Mouse (Mus musculus) CH12.LX (cell line): ENCODE measurements at regions not wholly inside any gene's neighbourhood (a gene's known extent, or its start where the extent isn't known, plus 50 kb on each side); places are given as distances from the start of the nearest gene placed in this dataset.

Experiments
- DNase-seq: peaks from one replicate; pipeline ENCODE4 v3.0.0-alpha.2; 2013; ENCODE audit errors: extremely low read depth
- H3K27ac ChIP-seq: 2 replicates; pipeline ENCODE4 v1.5.1; 2012; ENCODE audit warnings: low read depth, mild to moderate bottlenecking, control low read depth, moderate library complexity; ENCODE audit not compliant: insufficient read depth
- H3K27me3 ChIP-seq: replicated peaks from 2 replicates; pipeline ENCODE3; 2012; ENCODE audit warnings: inconsistent platforms
- H3K36me3 ChIP-seq, 2 experiments: replicated peaks in 1 of 2; 2 replicates each; pipeline versions ENCODE3 to v1.6.1; 2012; ENCODE audit warnings: inconsistent platforms in 1 of 2, low read length in 1 of 2, mild to moderate bottlenecking in 1 of 2, mixed read lengths in 1 of 2, moderate library complexity in 1 of 2; ENCODE audit not compliant: control insufficient read depth in 1 of 2, insufficient read depth in 1 of 2
- H3K4me1 ChIP-seq, 2 experiments: 2 replicates each; pipeline ENCODE4 v1.6.1; 2012; ENCODE audit warnings: inconsistent platforms in 1 of 2, moderate library complexity in 1 of 2; ENCODE audit not compliant: insufficient read depth in 2 of 2, control insufficient read depth in 1 of 2
- H3K4me2 ChIP-seq: 2 replicates; pipeline ENCODE4 v1.6.1; 2012; ENCODE audit warnings: low read depth, mild to moderate bottlenecking, control low read depth; ENCODE audit not compliant: poor library complexity, insufficient read depth, severe bottlenecking
- H3K4me3 ChIP-seq, 3 experiments: fragments of 150-350 bp in 1 of 3; sonication (generic) in 1 of 3; replicated peaks in 1 of 3; 2 replicates each; pipeline versions ENCODE3 to v1.5.1; 2011 to 2012; ENCODE audit warnings: low read depth in 2 of 3, low read length in 2 of 3, mild to moderate bottlenecking in 2 of 3, moderate library complexity in 2 of 3, control low read depth in 1 of 3, improper control_type of control experiment in 1 of 3, inconsistent platforms in 1 of 3, mixed read lengths in 1 of 3; ENCODE audit not compliant: poor library complexity in 1 of 3
- H3K79me2 ChIP-seq: replicated peaks from 2 replicates; pipeline ENCODE4 v1.6.1; 2012; ENCODE audit warnings: mild to moderate bottlenecking, moderate library complexity; ENCODE audit not compliant: control insufficient read depth, poor library complexity, insufficient read depth, severe bottlenecking; ENCODE audit errors: extremely low read depth
- H3K9ac ChIP-seq: 2 replicates; pipeline ENCODE4 v1.6.1; 2012; ENCODE audit warnings: low read depth, mild to moderate bottlenecking, control low read depth, moderate library complexity; ENCODE audit not compliant: insufficient read depth
- H3K9me3 ChIP-seq: replicated peaks from 2 replicates; pipeline ENCODE3; 2012; ENCODE audit warnings: low read length, inconsistent platforms, mixed read lengths
- BHLHE40 ChIP-seq: IDR thresholded peaks from 2 replicates; pipeline ENCODE4 v1.6.1; 2011; ENCODE audit warnings: mild to moderate bottlenecking, low read depth, low read length, improper control_type of control experiment
- CHD2 ChIP-seq: IDR thresholded peaks from 2 replicates; pipeline ENCODE4 v1.6.1; 2011; ENCODE audit warnings: low read length, improper control_type of control experiment
- CTCF ChIP-seq, 2 experiments: IDR thresholded peaks in 1 of 2; conservative IDR thresholded peaks in 1 of 2; 2 replicates each; pipeline ENCODE4 v1.5.1; 2011 to 2012; ENCODE audit warnings: low read depth in 2 of 2, low read length in 2 of 2, improper control_type of control experiment in 1 of 2, inconsistent platforms in 1 of 2, mild to moderate bottlenecking in 1 of 2, moderate library complexity in 1 of 2
- E2F4 ChIP-seq: IDR thresholded peaks from 2 replicates; pipeline ENCODE4 v1.6.1; 2011; ENCODE audit warnings: low read depth, low read length, improper control_type of control experiment; ENCODE audit not compliant: insufficient replicate concordance
- GABPA ChIP-seq: IDR thresholded peaks from 2 replicates; pipeline ENCODE4 v1.6.1; 2012; ENCODE audit warnings: low read depth, low read length, improper control_type of control experiment, inconsistent platforms; ENCODE audit not compliant: insufficient replicate concordance
- HCFC1 ChIP-seq: IDR thresholded peaks from 2 replicates; pipeline ENCODE4 v1.6.1; 2012; ENCODE audit warnings: low read depth, mild to moderate bottlenecking, inconsistent platforms, low read length, improper control_type of control experiment
- JUND ChIP-seq: conservative IDR thresholded peaks from 2 replicates; pipeline ENCODE4 v1.6.1; 2011; ENCODE audit warnings: low read depth, low read length, improper control_type of control experiment
- MXI1 ChIP-seq: IDR thresholded peaks from 2 replicates; pipeline ENCODE4 v1.6.1; 2011; ENCODE audit warnings: mild to moderate bottlenecking, low read depth, low read length, improper control_type of control experiment
- MYC ChIP-seq: IDR thresholded peaks from 2 replicates; pipeline ENCODE4 v1.6.1; 2011; ENCODE audit warnings: low read depth, mild to moderate bottlenecking, improper control_type of control experiment, low read length
- NRF1 ChIP-seq: IDR thresholded peaks from 2 replicates; pipeline ENCODE4 v1.6.1; 2014; ENCODE audit warnings: low read depth, mild to moderate bottlenecking, inconsistent platforms, low read length, improper control_type of control experiment, moderate library complexity
- PAX5 ChIP-seq: IDR thresholded peaks from 2 replicates; pipeline ENCODE4 v1.6.1; 2012; ENCODE audit warnings: low read length, inconsistent platforms, mixed read lengths
- POLR2A ChIP-seq: IDR thresholded peaks from 2 replicates; pipeline ENCODE4 v1.6.1; 2011; ENCODE audit warnings: low read depth, mild to moderate bottlenecking, improper control_type of control experiment, low read length
- POLR2AphosphoS2 ChIP-seq: IDR thresholded peaks from 2 replicates; pipeline ENCODE4 v1.6.1; 2011; ENCODE audit warnings: low read depth, low read length, improper control_type of control experiment
- RCOR1 ChIP-seq: conservative IDR thresholded peaks from 2 replicates; pipeline ENCODE4 v1.6.1; 2012; ENCODE audit warnings: low read depth, mild to moderate bottlenecking, inconsistent platforms, low read length, improper control_type of control experiment
- SIN3A ChIP-seq: IDR thresholded peaks from 2 replicates; pipeline ENCODE4 v1.6.1; 2012; ENCODE audit warnings: low read length, improper control_type of control experiment, inconsistent platforms
- SMC3 ChIP-seq: IDR thresholded peaks from 2 replicates; pipeline ENCODE4 v1.6.1; 2011; ENCODE audit warnings: low read depth, low read length, improper control_type of control experiment
- TBP ChIP-seq: conservative IDR thresholded peaks from 2 replicates; pipeline ENCODE4 v1.6.1; 2011; ENCODE audit warnings: low read depth, low read length, improper control_type of control experiment
- TCF12 ChIP-seq: IDR thresholded peaks from 2 replicates; pipeline ENCODE4 v1.6.1; 2014; ENCODE audit warnings: low read depth, mild to moderate bottlenecking, inconsistent platforms, low read length, improper control_type of control experiment
- UBTF ChIP-seq: IDR thresholded peaks from 2 replicates; pipeline ENCODE4 v1.6.1; 2012; ENCODE audit warnings: low read depth, mild to moderate bottlenecking, inconsistent platforms, low read length, improper control_type of control experiment, moderate library complexity
- USF1 ChIP-seq: IDR thresholded peaks from 2 replicates; pipeline ENCODE4 v1.6.1; 2014; ENCODE audit warnings: low read depth, mild to moderate bottlenecking, inconsistent platforms, low read length, improper control_type of control experiment
- USF2 ChIP-seq: conservative IDR thresholded peaks from 2 replicates; pipeline ENCODE4 v1.6.1; 2011; ENCODE audit warnings: low read depth, low read length, improper control_type of control experiment
- ZC3H11A ChIP-seq: IDR thresholded peaks from 2 replicates; pipeline ENCODE4 v1.6.1; 2012; ENCODE audit warnings: low read depth, mild to moderate bottlenecking, inconsistent platforms, low read length, improper control_type of control experiment
- ZMIZ1 ChIP-seq: IDR thresholded peaks from 2 replicates; pipeline ENCODE4 v1.6.1; 2012; ENCODE audit warnings: low read depth, mild to moderate bottlenecking, inconsistent platforms, low read length, improper control_type of control experiment
- ZNF384 ChIP-seq: IDR thresholded peaks from 2 replicates; pipeline ENCODE4 v1.6.1; 2012; ENCODE audit warnings: low read depth, low read length, improper control_type of control experiment, inconsistent platforms
- dilution Hi-C: fragments of 300-500 bp; cut with MboI; formaldehyde crosslinking; loops from 2 replicates; pipeline ENCODE4 v1.14.3; 2020; ENCODE audit warnings: low sequenced_read_pairs; ENCODE audit not compliant: extremely low pct_unique_long_range_greater_than_20kb, extremely low pct_ligation_motif_present
- in situ Hi-C: fragments of 300-500 bp; cut with MboI; formaldehyde crosslinking; loops from 3 replicates; pipeline ENCODE4 v1.14.3; 2019; ENCODE audit warnings: low sequenced_read_pairs, low pct_ligation_motif_present, low pct_unique_long_range_greater_than_20kb, mixed read lengths

DNA sequence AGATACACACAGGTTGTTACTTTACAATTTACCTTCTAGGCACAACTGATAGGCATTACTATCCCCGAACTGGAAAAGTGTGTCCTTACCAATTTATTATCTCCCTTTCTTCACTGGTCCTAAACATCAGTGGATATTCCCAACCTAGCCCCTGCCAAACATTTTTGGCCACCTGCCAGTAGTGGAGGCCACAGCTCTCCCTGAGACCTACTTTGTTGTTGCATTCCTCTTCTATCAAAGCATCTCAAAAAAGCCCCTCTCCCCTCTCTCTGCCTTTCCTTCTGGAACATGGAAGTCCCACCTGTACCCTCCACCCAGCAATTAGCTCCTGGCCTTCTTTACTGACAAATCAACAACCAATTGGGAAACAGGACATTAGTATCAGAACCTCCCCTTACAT, 282.2 kb downstream of the Rnf152 start:
- Histone ChIP-seq H3K4me2 (no peak overlapping the region), H3K9ac (no peak overlapping the region), H3K79me2 (no peaks in the 10 kb centered on the region), H3K9me3 (no peaks in the 10 kb centered on the region), H3K4me1 (peaks cover 0 to 10% of the 10 kb centered on the region in 2 experiments; a peak in 2 of 4 replicates), H3K27ac (no peak overlapping the region), H3K36me3 (no peaks in the 10 kb centered on the region), H3K4me3 (no peak overlapping the region), H3K27me3 (peaks cover 22% of the 10 kb centered on the region)
- dilution Hi-C loops (no loop called here), in situ Hi-C loops (no loop called here)
- DNase-seq = no peak
- TF ChIP-seq USF2 (no peak), ZNF384 (no peak), BHLHE40 (no peak), NRF1 (no peak), E2F4 (no peak)

DNA sequence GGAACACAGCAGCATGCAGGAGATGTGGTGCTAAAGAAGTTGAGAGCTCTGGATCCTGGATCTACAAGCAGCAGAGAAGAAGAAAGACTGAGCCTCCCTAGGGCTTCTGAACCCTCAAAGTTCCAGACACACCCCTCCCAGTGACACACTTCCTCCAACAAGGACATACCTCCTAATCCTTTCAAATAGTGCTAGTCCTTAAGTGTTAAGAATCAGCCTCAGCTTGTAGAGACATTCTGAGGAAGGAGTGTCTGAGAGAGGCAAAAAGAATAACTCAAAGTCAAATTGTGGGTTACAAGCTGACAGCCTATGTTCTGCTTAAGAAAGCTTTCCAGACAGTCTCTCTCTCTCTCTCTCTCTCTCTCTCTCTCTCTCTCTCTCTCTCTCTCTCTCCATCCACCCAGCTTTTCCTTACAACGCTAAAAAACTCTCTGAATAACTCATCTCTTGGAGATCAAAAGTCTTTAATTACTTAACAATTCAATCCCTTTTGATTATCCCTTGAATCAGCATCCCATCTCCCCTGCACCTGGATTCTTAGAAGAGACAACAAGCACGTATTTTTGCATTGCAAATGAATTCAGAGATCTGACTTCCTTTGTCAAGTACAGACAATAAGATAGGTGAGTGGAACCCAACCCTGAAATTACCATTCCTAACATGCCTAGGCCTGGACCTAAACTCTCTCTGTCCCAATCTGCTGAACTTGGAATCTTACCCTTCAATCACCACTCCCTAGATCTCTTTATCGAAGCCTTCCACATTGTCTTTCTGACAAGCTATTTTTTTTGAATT, 285.7 kb downstream of the Rnf152 start:
- no peak overlapping the region for H3K4me3 ChIP-seq
- H3K9me3 ChIP-seq = no peaks in the 10 kb centered on the region
- no peak for DNase-seq
- dilution Hi-C loops (no loop called here), in situ Hi-C loops (no loop called here)
- H3K4me1 ChIP-seq = peaks cover 0 to 8% of the 10 kb centered on the region in 2 experiments; a peak in 2 of 4 replicates
- H3K27ac ChIP-seq = no peak overlapping the region
- H3K4me2 ChIP-seq = no peak overlapping the region
- H3K36me3 ChIP-seq = no peaks in the 10 kb centered on the region
- no peak overlapping the region for H3K9ac ChIP-seq
- H3K27me3 ChIP-seq = peaks cover 42% of the 10 kb centered on the region
- H3K79me2 ChIP-seq = no peaks in the 10 kb centered on the region
- no peak for TF ChIP-seq POLR2AphosphoS2
- no peak for TF ChIP-seq RCOR1
- no peak for TF ChIP-seq SMC3
- no peak for TF ChIP-seq HCFC1
- TF ChIP-seq MXI1 = no peak
- no peak for TF ChIP-seq POLR2A
- no peak for TF ChIP-seq TBP
- TF ChIP-seq GABPA = no peak
- no peak for TF ChIP-seq UBTF
- TF ChIP-seq CTCF (conservative IDR thresholded peaks at IDR 0.05 in 1 of 2, IDR thresholded peaks at IDR 0.05 in 1 of 2; ENCODE audit: low read depth in 2 of 2, low read length in 2 of 2) = no peak
- TF ChIP-seq SIN3A = no peak
- TF ChIP-seq MYC = no peak
- TF ChIP-seq ZMIZ1 = no peak
- TF ChIP-seq CHD2 = no peak
- no peak for TF ChIP-seq JUND
- TF ChIP-seq TCF12 = no peak
- no peak for TF ChIP-seq USF1
- no peak for TF ChIP-seq PAX5
- no peak for TF ChIP-seq E2F4
- no peak for TF ChIP-seq ZC3H11A
